Mouse (Mus musculus): ENCODE measurements around the gene Rpl38.

DNA sequence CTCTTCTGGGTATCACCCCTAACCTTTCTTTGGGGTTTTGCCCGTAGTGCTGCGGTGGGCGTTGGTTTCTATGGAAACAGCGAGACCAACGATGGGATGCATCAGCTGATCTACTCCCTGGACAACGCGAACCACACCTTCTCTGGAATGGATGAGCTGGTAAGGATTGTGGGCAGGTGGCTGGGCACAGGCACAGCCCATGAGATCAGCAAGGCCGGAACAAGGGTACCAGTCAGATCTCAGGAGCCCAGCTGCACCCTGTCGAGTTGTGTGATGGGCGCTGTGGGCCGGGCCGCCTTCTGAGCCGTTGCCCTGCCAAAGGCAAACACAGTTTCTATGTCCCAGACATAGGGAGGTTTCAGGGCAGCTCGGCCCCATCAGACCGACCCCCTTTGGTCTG, 21.9 kb downstream of the Rpl38 start:
- TF ChIP-seq CTCF (IDR thresholded peaks at IDR 0.05; ENCODE audit: insufficient read depth, low read length) (no peak), POLR2A (IDR thresholded peaks at IDR 0.05; ENCODE audit: borderline replicate concordance, extremely low read depth, low read depth, low read length) (no peak)
